Mouse (Mus musculus) CH12F3 (cell line): Measurements from ENCODE around the gene Tnrc6c.

Experiments used
- in situ Hi-C: fragments of 300-500 bp; cut with MboI; formaldehyde crosslinking; loops from 2 replicates; pipeline ENCODE4 v1.14.3; 2020; ENCODE audit warnings: low sequenced_read_pairs

The Tnrc6c gene

DNA sequence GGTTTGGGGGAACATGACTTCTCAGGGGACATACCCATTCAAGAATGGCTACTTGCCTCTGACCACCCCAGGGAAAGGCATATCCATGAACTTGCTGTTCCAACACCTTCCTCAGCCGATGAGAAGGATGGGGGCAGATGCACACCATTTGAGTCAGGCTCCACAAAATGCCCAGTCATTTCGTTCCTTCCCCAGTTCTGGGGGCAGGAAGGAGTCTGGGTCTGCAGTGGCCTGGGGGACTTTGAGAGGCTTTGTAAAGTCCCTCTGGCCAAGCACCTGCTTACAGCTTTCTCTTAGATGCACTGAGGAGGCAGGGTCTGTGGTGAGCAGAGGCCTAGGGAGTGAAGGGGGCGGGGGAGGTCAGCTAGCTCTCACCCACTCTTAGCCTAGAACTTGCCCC lies 20.8 kb upstream of the Tnrc6c start:
- in situ Hi-C loops = no loop called here

DNA sequence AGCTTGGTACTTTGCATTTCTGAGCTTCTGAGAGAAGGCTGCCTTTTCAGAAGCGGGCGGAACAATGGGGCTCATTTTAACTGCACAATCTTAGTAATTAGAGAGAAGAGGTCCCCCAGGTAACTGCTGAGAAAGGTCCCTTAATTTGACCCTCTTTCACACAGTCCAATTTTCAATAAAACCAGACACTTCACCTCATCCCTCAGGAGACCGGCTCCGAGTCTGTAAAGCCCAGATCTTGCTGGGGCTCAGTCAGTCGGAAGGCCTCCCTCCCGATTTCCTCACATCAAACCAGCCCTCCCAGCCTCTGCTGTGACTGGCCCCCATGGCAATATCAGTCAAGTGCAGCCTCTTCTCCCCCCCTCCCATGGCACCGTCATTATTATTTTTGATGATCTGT lies 15.7 kb upstream of the Tnrc6c start:
- in situ Hi-C loops = no loop called here

DNA sequence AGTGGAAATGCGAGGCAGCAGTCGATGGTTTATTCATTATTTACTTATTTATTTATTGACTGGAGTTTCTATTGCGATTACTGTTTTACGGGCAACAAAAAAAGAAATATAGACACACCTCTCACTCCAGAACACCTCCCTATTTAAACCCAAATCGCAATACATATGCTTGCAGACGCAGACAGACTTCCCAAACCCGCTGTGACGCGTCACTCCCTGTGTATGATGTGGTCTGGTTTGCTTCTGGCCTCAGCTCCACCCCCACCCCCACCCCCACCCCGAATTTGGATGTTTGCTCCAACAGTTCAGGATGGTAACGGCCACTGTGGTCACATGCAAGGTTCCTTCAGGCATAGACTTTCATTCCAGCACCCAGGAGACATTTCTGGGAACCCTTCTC lies 15.3 kb upstream of the Tnrc6c start:
- in situ Hi-C loops = no loop called here

DNA sequence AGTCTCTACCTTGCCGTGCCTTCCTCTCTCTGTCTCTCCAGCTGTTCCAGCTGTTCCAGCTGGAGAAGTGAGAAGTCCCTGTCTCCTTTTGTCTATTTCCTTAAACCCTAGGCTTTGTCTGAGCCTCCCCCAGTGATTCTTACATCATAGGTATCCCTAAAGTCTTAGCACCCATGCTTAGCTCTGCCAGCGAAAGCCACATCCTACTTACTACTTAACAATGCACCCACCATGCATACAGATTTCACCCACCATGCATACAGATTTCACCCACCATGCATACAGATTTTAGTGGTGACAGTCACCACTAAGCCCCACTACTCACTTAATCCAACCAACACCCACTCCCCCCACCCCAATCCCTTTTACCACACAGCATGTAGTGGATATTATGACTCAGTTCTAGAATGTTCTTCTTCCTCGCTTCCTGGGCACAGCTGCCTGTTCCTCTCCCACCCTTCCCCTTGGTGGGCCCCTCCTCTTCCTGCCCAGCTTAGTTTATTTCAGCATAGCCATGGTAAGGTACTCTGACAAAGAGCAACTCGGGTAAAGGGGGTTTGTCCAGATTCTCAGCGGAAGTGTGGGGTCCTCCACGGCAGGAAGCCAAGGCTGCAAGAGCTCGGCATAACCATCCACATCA lies 14.6 kb upstream of the Tnrc6c start:
- in situ Hi-C loops = no loop called here

DNA sequence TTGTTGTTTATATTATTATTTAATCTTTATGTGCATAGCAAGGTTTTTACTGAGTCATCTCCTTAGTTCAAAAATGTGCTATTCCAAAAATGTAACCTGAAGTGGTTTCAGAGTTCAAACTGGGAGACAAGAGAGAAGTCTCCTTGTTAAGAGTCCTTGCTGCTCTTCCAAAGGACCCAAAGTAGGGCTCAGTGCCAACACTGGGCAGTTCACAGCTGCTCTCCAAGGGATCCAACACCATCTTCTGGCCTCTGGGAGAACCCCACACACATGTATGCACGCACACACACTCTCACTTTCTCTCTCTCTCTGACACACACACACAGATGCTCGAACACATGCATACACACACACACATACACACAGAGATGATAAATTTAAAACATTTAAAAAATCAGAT lies 11.9 kb upstream of the Tnrc6c start:
- in situ Hi-C loops = no loop called here

DNA sequence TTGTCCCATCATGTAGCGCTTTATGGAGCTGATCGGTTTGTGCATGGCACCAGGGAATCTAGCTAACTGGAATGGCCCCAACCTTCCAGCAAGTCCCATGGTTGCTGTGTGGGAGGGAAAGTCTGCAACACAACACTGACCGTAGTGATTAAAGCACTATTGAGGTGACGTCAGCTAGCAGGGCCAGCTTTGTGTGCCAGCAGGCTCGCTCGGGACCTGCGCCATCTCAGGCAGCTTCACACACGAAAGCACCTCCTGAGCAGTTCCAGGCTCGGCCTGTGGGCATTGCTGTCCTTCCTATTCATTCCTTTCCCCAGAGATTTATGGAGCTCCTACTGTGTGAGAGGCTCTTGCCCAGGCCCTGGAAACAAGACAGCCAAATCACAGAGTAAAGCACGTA lies 10.8 kb upstream of the Tnrc6c start:
- in situ Hi-C loops = no loop called here

DNA sequence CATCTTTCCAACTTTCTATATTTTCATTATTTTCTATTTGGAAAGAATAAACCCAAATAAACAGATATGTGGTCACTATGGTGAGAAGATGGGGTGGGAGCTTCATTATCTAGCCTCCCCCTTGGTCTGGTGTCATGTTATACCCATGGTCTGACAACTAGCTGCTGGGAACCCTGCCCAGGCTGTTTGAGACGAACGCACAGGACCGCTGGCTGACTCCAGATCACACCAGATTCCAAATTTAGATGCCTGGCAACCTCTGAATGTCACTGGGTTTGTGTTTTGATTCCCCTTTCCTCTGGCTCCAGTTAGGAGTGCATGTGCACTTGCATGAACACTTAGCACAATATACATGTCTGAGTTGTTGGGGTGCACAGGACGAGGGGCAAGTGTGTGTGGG lies 7.3 kb upstream of the Tnrc6c start:
- in situ Hi-C loops = no loop called here

DNA sequence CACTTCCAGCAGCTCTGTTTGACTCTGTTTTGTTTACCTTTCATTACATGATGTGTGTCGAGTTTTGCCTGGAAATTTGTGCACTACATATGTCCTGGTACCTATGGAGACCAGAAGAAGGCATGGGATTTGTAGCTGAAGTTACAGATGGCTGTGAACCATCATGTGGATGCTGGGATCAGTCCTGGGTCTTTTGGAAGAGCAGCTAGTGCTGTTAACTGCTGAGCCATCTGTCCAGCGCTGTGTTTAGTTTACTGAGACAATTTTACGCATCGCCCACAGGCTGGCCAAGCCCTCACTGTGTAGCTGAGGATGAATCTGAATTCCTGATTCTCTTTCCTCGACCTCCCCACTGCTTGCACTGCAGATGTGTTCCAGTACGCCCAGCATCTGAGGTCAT lies 6.1 kb upstream of the Tnrc6c start:
- in situ Hi-C loops = no loop called here

DNA sequence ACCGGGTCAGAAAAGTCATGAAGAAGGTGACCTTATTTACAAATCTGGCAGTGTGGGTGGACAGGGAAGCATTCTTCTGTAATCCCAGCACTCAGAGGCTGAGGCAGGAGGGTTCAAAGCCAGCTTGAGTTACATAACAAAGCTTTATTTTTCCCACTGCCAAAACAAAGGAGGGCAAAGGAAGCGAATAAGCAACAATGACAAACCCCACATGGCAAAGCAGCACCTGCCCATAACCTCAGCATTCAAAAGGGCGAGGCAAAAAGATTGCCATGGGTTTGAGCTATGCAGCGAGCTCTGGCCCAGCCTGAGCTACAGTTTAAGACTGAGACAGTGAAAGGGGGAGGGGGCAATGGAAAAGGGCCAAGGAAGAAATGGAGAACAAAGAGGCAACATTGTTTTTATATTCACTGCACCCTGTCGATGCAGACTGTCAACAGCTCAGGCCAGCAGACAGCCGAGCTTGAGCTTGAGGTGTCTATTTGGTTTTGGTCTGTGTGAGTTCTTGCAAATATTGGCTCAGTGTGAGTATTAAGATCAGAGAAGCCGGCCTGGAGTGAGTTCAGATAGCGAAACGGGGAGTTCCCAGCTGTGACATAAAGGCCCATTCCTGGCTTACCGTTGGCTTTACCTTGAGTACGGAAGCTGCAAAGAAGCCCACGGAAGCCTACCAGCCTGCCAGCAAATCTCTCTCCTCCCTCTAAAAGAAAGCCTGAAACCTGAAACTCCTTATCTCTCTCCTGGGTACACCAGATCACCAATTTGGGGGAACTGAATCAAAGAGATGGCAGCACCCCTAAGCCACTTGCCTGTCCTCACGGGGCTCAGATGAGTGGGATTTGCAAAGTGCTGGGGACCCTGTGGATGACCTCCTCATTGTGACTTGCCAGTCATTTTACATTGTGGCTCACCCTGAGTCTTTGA lies 3.1 kb upstream of the Tnrc6c start:
- in situ Hi-C loops = no loop called here

DNA sequence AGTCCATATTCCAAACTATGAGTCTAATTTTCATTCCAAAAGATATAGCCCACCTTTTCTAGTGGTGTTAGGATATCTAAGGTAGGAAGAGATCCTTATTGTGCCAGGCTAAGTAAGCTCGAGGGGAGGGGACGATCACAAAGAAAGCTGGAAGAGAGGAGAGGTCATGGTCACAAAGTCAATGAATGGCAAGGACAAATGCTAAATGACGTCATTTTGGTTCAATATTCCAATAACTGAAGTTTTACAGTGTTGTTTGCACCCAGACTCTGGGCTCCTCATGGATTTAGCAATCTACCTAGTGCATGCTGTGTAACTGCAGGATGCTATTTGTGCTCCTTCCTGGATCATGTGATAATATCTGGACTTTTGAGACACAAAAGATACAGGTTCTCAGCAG lies 1.2 kb upstream of the Tnrc6c start:
- in situ Hi-C loops = no loop called here

DNA sequence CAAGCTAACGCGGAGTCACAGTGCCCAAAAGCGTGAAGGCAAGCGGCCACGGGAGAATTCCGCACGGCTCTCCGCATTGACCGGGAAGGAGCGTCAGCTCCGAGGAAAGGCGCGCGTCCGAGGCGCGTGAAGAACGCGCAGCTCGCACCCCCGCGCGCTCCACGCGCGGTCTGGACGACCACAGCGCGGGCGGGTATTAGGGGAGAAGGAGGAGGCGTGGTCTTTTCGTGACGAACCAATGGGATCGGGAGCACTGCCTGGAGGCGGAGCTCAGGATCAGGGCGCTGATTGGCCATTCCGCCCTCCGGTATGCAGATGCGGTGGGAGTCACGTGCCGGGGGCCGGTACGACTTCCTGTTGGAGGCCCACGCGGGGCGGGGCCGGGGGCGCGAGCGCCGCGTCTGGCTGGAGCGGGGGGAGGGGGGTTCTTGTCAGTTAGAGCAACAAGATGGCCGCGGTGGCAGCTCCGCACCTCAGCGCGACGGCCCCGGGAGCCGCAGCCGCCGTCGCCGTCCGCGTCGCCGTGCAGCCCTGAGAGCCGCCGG lies 363 bp downstream of the Tnrc6c start:
- in situ Hi-C loops = no loop called here

DNA sequence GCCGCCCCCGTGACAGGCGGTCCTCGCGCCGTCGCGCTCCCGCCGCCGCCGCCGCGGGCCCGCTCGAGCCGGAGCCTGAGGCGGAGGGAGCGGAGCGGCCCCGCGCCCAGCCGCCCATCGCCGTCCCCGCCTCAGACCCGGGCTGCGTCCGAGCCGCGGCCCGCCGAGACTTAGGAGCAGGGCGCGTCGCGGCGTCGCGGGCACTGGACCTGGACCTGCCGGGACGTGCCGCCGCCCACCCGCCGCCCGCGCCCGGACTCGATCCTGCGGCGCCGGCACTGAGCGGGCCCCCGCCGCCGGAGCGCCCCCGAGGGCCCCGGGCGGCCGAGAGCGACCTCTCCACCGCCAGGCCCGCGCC lies 824 bp downstream of the Tnrc6c start:
- in situ Hi-C loops = no loop called here

DNA sequence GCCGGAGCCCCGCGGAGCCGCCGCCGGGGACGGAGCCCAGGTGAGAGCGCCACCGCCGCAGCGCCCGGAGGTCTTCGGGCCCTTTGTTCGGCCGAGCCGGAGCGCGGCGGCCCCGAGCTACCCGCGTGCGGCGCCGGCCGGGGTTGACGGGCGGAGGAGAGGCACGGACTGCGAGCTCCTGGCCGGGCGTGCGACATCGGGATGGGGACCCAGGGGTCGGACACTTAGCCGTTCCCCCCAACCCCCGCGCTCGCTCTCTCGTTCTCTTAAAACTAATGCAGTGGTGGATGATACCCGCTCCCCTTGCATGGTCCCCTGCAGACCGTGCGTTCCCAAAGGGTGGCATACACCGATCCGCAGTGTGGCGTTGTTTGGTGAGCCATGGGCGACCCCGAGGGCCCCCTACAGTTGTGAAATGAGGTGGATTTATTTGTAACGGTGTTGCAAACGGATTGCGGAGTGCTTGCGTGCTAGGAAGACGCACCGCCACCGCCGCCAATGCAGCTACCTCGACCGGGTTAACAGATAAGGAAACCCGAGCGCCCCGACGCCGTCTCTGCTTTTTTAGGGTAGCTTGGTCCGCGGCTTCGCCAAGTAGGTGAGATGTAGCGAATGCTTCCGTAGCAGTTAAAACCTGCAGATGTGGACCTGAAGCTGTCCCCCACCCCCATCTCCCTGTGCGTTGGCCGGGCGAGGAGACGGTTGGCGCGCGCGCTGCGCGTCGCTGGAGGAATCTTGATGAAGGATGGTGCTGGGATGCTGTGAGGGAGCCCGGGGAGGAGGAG lies 1.4 kb downstream of the Tnrc6c start:
- in situ Hi-C loops = no loop called here

DNA sequence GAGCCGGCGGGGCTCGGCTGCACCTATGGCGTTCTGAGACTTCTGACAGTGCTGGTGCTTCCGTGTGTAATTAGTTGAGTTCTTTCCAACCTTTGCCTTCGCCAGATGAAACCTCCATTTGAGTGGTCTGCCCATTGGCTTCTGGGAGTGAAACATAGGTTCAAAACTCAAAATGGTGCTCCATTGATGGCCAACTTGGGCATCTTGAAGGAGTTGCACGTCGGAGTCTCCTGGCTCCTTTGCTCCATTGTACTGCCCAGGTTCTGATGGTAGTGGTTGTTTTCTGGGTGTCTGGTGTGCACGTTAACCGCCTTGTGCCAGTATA lies 1.9 kb downstream of the Tnrc6c start:
- in situ Hi-C loops = no loop called here

DNA sequence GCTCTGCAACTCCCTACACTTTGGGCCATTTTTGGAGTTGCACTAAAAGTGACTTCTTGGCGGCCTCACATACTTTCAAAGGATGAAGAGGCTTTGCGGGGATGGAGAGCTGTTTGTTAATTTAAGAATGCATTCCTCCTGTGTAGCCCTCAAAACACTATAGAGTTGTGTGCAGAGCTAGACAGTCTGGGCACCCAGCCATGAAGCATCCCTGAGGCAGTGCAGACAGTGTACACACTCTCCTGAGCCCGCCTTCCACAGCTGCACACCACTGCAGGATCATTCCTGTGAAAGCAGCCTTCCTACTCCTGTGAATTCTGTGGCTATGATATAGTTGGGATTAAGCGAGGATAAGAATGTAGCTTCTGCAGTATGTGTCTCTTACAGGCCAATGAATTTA lies 4.9 kb downstream of the Tnrc6c start:
- in situ Hi-C loops = no loop called here

DNA sequence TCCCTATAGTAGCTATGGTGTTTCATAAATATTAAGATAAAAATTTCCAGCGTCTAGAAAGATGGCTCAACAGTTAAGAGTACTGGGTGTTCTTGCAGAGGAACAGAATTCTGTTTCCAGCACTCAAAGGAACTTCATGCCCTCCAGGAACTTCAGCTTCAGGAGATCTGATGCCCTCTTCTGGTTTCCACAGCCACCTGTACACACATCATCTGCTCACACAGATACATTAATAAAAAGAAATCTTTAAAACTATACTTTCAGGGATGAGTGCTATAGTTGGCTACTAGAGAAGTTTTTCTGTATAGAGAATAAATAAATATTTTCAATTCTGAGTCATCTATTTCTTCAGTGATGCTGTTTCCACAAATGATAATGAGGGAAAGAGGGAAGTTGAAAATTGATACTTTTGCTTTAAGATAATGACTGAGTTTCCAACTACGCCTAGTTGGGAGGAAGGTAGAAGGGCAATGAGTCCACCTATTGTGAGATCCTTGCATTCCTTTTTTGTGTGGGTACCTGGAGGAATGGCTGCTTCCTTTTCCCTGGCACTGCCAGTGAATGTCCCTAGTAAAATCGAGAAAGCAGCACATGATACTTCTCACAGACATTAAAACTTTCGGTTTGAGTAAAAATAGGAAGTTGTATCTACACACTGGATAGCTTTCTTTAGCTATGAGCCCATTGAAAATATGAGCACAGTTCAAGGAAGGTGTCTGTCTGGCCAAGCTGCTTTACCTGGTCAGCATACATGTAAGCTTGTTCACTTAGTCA lies 9.1 kb downstream of the Tnrc6c start:
- in situ Hi-C loops = no loop called here

DNA sequence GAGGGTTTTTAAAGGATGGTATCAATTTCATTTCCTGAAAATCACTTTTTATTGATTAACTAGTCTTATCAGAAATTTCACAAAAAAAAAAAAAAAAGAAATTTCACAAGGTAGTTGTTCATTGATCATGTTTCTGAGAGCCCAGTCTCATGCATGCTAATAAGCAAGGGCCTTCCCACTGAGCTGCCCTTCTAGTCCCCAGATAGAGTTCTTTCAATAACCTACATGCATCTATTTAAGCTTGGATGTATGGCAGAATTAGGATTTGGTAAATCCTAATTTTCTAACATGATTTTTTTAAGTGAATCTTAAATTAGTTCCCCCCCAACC lies 9.7 kb downstream of the Tnrc6c start:
- in situ Hi-C loops = no loop called here

DNA sequence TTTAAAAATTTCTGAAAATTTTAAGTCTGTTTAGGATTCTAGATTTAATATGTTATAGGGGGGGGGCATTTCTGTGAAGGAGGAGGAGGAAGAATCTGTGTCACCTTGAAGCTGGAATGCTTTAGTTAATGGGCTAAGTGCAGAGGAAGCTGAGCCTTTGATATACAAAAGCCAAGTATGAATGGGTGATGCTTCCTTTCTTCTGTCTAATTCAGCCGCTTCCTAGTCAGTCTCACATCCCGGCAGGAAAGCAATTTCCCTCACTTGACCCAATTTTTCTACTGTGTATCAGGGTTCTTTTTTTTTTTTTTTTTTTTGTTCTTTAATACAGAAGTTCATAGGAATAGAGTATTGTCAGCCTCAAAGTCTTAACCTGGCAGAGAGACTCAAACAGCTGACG lies 11.1 kb downstream of the Tnrc6c start:
- in situ Hi-C loops = no loop called here

DNA sequence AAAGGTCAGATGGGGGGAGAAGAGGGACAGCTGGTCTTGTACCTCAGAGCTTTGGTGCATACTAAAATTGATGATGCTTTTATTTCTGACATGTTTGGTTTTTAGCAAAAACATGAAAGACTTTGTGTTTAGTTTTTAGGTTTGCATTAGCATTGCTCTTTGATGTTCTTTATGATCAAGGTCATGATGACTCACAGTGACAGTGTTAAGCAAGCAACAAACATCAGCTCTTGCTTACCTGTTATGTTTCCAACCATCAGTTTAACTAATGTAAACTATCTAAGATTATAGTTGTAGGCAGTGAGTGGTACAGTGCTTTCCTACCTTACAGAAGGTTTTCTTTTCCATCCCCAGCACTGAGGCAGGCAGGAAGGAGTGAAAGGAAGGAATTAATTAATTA lies 12.5 kb downstream of the Tnrc6c start:
- in situ Hi-C loops = no loop called here

DNA sequence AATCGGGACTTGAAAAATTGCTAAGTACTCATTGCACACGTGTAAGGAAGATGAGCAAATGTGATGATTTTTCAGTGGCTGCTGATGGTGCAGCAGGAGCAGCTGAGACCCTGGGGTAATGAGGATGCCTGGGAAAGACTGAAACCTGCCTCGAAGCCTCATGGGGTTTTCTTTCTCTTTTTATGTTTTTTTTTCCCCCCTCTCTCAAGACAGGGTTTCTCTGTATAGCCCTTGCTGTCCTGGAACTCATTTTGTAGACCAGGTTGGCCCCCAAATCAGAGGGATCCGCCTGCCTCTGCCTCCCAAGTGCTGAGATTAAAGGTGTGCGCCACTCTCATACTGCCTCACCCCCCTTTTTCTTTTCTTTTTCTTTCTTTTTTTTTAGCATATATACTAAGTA lies 13.1 kb downstream of the Tnrc6c start:
- in situ Hi-C loops = no loop called here

DNA sequence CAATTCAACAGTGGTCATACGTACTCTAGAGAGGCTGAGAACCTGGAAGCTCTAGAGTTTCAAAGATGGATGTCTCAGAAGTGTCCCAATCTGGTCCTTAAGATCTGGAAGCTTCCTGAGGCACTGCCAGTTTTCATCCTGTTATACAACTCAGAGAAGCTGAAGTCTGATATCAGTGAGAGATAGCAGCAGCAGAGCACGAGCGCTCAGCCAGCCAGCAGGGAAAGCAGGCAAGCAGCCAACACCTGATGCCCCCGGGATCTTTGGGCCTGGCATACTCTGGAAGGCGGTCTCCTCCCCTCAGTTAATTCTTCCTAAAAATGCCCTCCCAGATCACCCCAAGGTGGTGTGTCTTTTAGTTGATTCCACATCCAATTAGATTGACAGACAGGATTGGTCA lies 13.7 kb downstream of the Tnrc6c start:
- in situ Hi-C loops = no loop called here
